Mouse (Mus musculus) embryonic facial prominence, embryonic 14.5 days (tissue): ENCODE measurements around the gene Cpox. TPM values are rescaled to one million over a fixed set of nuclear protein-coding genes. Genes with fewer than 3 reads are reported as not detected.

ENCODE experiments used
- ATAC-seq: fragments of 200-750 bp; cut with Nextera tagmentation; 2 replicates; pipeline ENCODE4 v1.8.0; 2017; ENCODE audit warnings: low read depth, moderate number of reproducible peaks, moderate TSS enrichment
- DNase-seq: peaks from one replicate; pipeline ENCODE4 v3.0.0-alpha.2; 2015; ENCODE audit warnings: low spot score
- H3K27ac ChIP-seq: fragments of 300-500 bp; sonication (generic); replicated peaks from 2 replicates; pipeline ENCODE4 v1.5.1; 2014; ENCODE audit warnings: low read depth, mild to moderate bottlenecking, low read length, moderate library complexity
- H3K27me3 ChIP-seq: fragments of 300-500 bp; sonication (generic); replicated peaks from 2 replicates; pipeline ENCODE4 v1.6.1; 2014; ENCODE audit warnings: low read length; ENCODE audit not compliant: control insufficient read depth, insufficient read depth
- H3K36me3 ChIP-seq: fragments of 300-500 bp; sonication (generic); 2 replicates; pipeline ENCODE4 v1.6.1; 2014; ENCODE audit warnings: low read length, mixed read lengths; ENCODE audit not compliant: control insufficient read depth, insufficient read depth
- H3K4me1 ChIP-seq: fragments of 300-500 bp; sonication (generic); 2 replicates; pipeline ENCODE4 v1.6.1; 2014; ENCODE audit warnings: antibody characterized with exemption, low read length; ENCODE audit not compliant: control insufficient read depth, insufficient read depth
- H3K4me2 ChIP-seq: fragments of 300-500 bp; sonication (generic); 2 replicates; pipeline ENCODE4 v1.6.1; 2014; ENCODE audit warnings: low read depth, mild to moderate bottlenecking, low read length, moderate library complexity, mixed read lengths
- H3K4me3 ChIP-seq: fragments of 300-500 bp; sonication (generic); 2 replicates; pipeline ENCODE4 v1.5.1; 2014; ENCODE audit warnings: low read depth, mild to moderate bottlenecking, low read length
- H3K9ac ChIP-seq: fragments of 300-500 bp; sonication (generic); 2 replicates; pipeline ENCODE4 v1.6.1; 2014; ENCODE audit warnings: low read depth, mild to moderate bottlenecking, low read length, moderate library complexity, mixed read lengths
- H3K9me3 ChIP-seq: fragments of 300-500 bp; sonication (generic); 2 replicates; pipeline ENCODE4 v1.6.1; 2016; ENCODE audit warnings: low read length; ENCODE audit not compliant: control insufficient read depth
- WGBS: fragments of 180-500 bp; shearing (Covaris S2); extraction: QIAGEN DNeasy Blood & Tissue Kit; methylation state at CpG from one replicate; pipeline ENCODE4 v1.1.7; 2014; 5-methylcytosine and 5-hydroxymethylcytosine counted together
- polyA plus RNA-seq: library from polyadenylated mRNA; unstranded; fragments of >200 nt; fragmentation: Nextera tagmentation; extraction: Ambion mirVana; gene quantifications from 2 replicates; pipeline ENCODE4 v1.2.1, GENCODE M21; 2014

Gene Cpox
- polyA plus RNA-seq, 1 experiment from 2014 or later, result 18.0 TPM

GRCm38 (mm10) chr16:58672396-58672795 lies 2.3 kb downstream of the Cpox start:
- H3K4me2 ChIP-seq, result no peak overlapping the region
- H3K27me3 ChIP-seq, result no peaks in the 10 kb centered on the region
- peaks cover 34% of the 10 kb centered on the region for H3K36me3 ChIP-seq
- ATAC-seq, result no peak
- H3K4me1 ChIP-seq, result peaks cover 4% of the 10 kb centered on the region; the same call in 1 of the 2 replicates
- 91% methylated on average over 13 of the region's 13 CpGs for WGBS
- H3K27ac ChIP-seq, result no peak overlapping the region
- DNase-seq, result no peak
- H3K4me3 ChIP-seq, result no peak overlapping the region
- H3K9me3 ChIP-seq, result no peaks in the 10 kb centered on the region
- no peak overlapping the region for H3K9ac ChIP-seq

DNA sequence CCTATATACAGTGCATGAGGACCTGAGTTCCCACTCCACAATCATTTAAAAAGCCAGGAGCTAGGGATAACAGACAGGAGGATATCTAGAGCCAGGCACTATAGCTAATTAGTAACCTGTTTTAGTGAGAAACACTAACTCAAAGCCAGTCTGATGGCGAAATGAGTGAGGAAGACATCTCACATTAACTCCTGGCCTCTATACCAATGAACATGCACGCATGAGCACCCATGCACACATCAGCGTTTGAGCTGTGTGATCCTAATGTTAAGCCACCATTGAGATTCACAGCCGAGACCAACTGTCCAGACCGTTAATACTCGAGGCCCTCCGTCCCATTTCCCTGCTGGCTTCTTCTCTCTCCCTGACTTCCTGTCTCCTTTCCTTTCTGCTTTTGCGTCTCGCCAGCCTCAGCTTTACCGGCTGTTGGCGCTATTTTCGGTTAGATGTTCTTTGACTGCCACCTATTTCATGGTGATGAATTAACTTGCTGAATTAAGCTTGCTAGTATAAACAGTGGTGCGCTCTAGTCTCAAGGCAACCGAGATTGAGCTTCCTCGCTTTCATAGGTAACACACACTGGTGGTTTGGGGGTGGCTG lies 3.8 kb downstream of the Cpox start:
- Histone ChIP-seq H3K9me3 (no peaks in the 10 kb centered on the region), H3K4me1 (peaks cover 4% of the 10 kb centered on the region; the same call in 1 of the 2 replicates), H3K27me3 (no peaks in the 10 kb centered on the region), H3K4me2 (no peak overlapping the region), H3K9ac (no peak overlapping the region), H3K4me3 (no peak overlapping the region), H3K36me3 (peaks cover 48% of the 10 kb centered on the region), H3K27ac (no peak overlapping the region)
- ATAC-seq (no peak), DNase-seq (no peak)
- 95% methylated on average over 15 of the region's 15 CpGs for WGBS

DNA sequence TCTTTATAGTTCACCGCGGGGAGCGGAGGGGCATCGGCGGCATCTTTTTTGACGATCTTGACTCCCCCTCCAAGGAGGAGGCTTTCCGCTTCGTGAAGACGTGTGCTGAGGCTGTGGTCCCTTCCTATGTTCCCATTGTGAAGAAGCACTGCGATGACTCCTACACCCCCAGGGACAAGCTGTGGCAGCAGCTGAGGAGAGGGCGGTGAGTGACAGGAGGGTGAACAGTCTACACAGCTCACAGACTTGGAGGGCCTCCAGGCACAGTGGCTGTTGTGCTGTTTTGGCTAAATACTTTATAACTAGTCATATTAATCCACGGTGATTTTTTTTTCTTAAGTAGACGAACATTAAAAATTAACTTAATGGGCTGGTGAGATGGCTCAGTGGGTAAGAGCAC lies 5.2 kb downstream of the Cpox start:
- no peaks in the 10 kb centered on the region for H3K9me3 ChIP-seq
- no peak overlapping the region for H3K27ac ChIP-seq
- ATAC-seq, result no peak
- 94% methylated on average over 13 of the region's 13 CpGs for WGBS
- no peak for DNase-seq
- H3K27me3 ChIP-seq, result no peaks in the 10 kb centered on the region
- H3K36me3 ChIP-seq, result peaks cover 51% of the 10 kb centered on the region
- H3K9ac ChIP-seq, result no peak overlapping the region
- no peak overlapping the region for H3K4me2 ChIP-seq
- H3K4me3 ChIP-seq, result no peak overlapping the region
- H3K4me1 ChIP-seq, result peaks cover 4% of the 10 kb centered on the region; the same call in 1 of the 2 replicates

DNA sequence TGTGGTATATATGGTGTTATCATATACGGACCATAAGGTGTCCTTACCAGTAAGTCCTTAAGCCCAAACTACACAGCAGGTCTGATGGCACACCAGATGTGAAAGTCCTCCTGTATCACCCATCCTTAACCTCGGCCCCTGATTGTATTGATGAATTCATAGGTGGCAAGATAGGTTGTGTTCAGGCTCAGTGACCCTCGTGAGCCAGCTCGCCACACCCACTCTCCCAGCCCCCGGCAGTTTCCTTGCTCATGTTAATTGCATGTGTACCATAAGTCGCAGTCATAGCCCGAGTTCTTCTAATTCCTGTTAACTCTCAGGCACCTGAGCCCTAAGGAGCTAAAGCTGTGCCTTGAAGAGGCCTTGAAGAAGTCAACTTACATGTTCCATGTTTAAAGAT lies 6.1 kb downstream of the Cpox start:
- H3K4me1 ChIP-seq, result peaks cover 4% of the 10 kb centered on the region; the same call in 1 of the 2 replicates
- H3K4me3 ChIP-seq, result no peak overlapping the region
- no peak overlapping the region for H3K27ac ChIP-seq
- no peak overlapping the region for H3K9ac ChIP-seq
- no peak for DNase-seq
- H3K36me3 ChIP-seq, result peaks cover 59% of the 10 kb centered on the region
- H3K9me3 ChIP-seq, result no peaks in the 10 kb centered on the region
- ATAC-seq, result no peak
- H3K27me3 ChIP-seq, result no peaks in the 10 kb centered on the region
- no peak overlapping the region for H3K4me2 ChIP-seq
- WGBS, result 88% methylated on average over 7 of the region's 7 CpGs

DNA sequence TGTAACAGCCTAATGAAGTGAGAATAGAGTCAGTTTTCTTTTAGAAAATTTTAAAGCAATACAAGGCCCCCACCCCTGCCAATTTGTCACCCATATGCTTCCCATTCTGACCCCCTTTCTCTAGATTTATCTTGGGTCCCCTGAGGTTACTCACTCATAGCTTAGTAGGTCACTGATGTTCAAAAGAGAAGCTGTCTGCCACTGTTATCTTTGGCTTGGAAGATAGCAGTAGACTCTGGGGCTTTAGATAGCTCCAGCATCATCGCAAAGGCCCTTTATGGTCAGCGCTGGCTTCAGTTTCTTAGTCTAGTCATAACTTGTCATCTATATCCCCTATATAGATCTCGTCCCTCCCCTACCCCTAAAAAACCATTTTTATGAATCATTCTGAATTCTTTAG lies 6.5 kb downstream of the Cpox start:
- no peaks in the 10 kb centered on the region for H3K27me3 ChIP-seq
- peaks cover 64% of the 10 kb centered on the region for H3K36me3 ChIP-seq
- WGBS, result 79% methylated on average over 3 of the region's 3 CpGs
- ATAC-seq, result no peak
- no peak overlapping the region for H3K9ac ChIP-seq
- no peaks in the 10 kb centered on the region for H3K9me3 ChIP-seq
- H3K4me2 ChIP-seq, result no peak overlapping the region
- DNase-seq, result no peak
- no peak overlapping the region for H3K4me3 ChIP-seq
- peaks cover under 1% of the 10 kb centered on the region; the same call in 1 of the 2 replicates for H3K4me1 ChIP-seq
- no peak overlapping the region for H3K27ac ChIP-seq

DNA sequence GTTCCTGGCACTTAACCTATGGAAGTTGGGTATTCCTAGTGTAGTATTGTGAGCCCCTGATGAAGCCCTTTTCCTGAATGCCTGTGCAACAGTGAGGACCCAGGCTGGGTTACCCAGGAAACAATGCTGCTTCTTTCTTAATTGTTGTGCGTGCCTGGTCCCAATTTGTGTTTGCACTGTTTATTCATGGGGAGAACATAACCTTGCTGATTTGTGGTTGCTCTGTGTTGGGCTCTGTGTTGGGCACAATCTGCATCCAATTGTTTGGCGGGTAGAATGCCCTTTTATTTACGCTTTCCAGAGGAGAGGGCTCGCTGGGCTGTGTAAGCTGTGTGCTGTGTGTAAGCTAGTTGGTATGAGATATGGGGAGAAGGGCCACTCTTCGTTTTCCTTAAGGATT lies 7.4 kb downstream of the Cpox start:
- H3K27ac ChIP-seq, result no peak overlapping the region
- H3K4me1 ChIP-seq, result no peaks in the 10 kb centered on the region
- no peaks in the 10 kb centered on the region for H3K9me3 ChIP-seq
- H3K27me3 ChIP-seq, result no peaks in the 10 kb centered on the region
- H3K9ac ChIP-seq, result no peak overlapping the region
- H3K36me3 ChIP-seq, result peaks cover 66% of the 10 kb centered on the region
- ATAC-seq (0 out of 2 replicates have a peak, but pooled peaks have one; percentile 33), DNase-seq (no peak)
- H3K4me3 ChIP-seq, result no peak overlapping the region
- H3K4me2 ChIP-seq, result no peak overlapping the region
- 71% methylated on average over 5 of the region's 5 CpGs for WGBS

DNA sequence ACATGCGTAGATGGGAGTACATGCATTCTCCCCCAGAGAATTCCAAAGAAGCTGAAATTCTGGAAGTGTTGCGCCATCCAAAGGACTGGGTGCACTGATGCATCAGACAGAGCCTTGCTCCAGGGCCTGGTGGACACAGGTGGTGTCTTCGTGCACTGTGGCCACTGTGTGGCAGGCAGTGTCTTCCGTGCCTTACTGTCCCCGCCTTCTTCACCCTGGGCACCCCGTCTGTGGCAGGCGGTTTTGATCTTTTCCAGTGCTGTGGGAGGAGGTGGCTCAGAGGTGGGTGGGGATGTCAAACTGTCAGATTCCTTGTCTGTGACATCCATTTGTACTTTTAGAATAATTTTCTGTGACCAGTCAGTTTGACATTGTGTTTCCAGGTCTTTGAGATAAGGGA lies 8.6 kb downstream of the Cpox start:
- Histone ChIP-seq H3K4me2 (no peak overlapping the region), H3K9me3 (no peaks in the 10 kb centered on the region), H3K9ac (no peak overlapping the region), H3K4me3 (no peak overlapping the region), H3K4me1 (no peaks in the 10 kb centered on the region), H3K27ac (no peak overlapping the region), H3K27me3 (no peaks in the 10 kb centered on the region), H3K36me3 (peaks cover 61% of the 10 kb centered on the region)
- WGBS, result 81% methylated on average over 7 of the region's 7 CpGs
- DNase-seq, result no peak
- ATAC-seq, result no peak

- Histone ChIP-seq H3K27me3 (no peaks in the 10 kb centered on the region), H3K36me3 (peaks cover 35% of the 10 kb centered on the region), H3K4me1 (no peaks in the 10 kb centered on the region), H3K9me3 (no peaks in the 10 kb centered on the region), H3K4me3 (no peak overlapping the region), H3K9ac (no peak overlapping the region), H3K4me2 (no peak overlapping the region), H3K27ac (no peak overlapping the region)
- no peak for DNase-seq
- ATAC-seq, result no peak
- 93% methylated on average over 6 of the region's 6 CpGs for WGBS
Measured at GRCm38 (mm10) chr16:58682046-58682445, 12.0 kb downstream of the Cpox start.

- WGBS, result 76% methylated on average over 7 of the region's 7 CpGs
- no peak overlapping the region for H3K9ac ChIP-seq
- H3K27ac ChIP-seq, result no peak overlapping the region
- DNase-seq, result peak; percentile 45
- no peaks in the 10 kb centered on the region for H3K27me3 ChIP-seq
- no peak overlapping the region for H3K4me2 ChIP-seq
- peak; percentile 70; the same call in 1 of the 2 replicates for ATAC-seq
- no peaks in the 10 kb centered on the region for H3K4me1 ChIP-seq
- H3K4me3 ChIP-seq, result no peak overlapping the region
- no peaks in the 10 kb centered on the region for H3K9me3 ChIP-seq
- peaks cover 27% of the 10 kb centered on the region for H3K36me3 ChIP-seq
Measured at GRCm38 (mm10) chr16:58682870-58683269, 12.8 kb downstream of the Cpox start.
